Mouse (Mus musculus) right cerebral cortex, postnatal 4 days (tissue): Measurements from ENCODE around the gene Olfr868.

Experiments used
- DNase-seq: peaks from one replicate; pipeline ENCODE4 v3.0.0-alpha.2; 2022

Olfr868 gene

GRCm38 (mm10) chr9:20098326-20098725, at the start of gene Olfr868:
Gene Olfr868, plus strand, starts transcription at chr9:20098626.
- DNase-seq, result no peak

GRCm38 (mm10) chr9:20057462-20057861, 41.0 kb upstream of the Olfr868 start, which contains the start of gene Olfr867:
Gene Olfr867, minus strand, starts transcription at chr9:20057562.
- DNase-seq, result no peak

GRCm38 (mm10) chr9:20070236-20070635, 28.2 kb upstream of the Olfr868 start:
- DNase-seq, result no peak

- no peak for DNase-seq
Observed at GRCm38 (mm10) chr9:20071291-20071690, 27.1 kb upstream of the Olfr868 start.

GRCm38 (mm10) chr9:20073523-20074177, 24.8 kb upstream of the Olfr868 start:
- no peak for DNase-seq

GRCm38 (mm10) chr9:20128709-20129108, 30.3 kb downstream of the Olfr868 start, which contains the start of gene Olfr869:
Gene Olfr869, plus strand, starts transcription at chr9:20129009.
- no peak for DNase-seq

- DNase-seq, result no peak
Observed at GRCm38 (mm10) chr9:20149706-20150105, 51.3 kb downstream of the Olfr868 start.
